ENCODE assay signal across 8 mouse cellular contexts in the genomic region with DNA sequence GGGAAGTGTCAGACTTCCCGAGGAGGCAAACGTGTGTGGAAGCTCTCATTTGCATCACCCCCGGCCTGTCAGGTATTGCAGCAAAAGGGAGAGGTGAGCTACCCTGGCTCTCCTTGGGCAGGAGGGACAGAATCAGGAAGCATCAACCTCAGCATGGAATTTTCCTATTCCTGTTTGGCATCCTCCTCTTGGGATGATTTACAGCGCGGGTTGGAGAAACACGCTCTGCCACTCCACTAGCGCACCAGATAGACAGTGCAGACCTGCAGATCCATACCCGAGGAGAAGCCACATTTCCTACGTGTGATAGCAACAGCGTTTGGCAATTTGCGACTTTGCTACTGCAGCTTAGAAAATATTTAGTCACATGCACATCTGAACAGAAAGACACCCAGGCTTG. TPM values are rescaled to one million over a fixed set of nuclear protein-coding genes. Genes with fewer than 3 reads are reported as not detected.
DNase-seq lines count a peak whose midpoint lies in the region; ATAC-seq and TF ChIP-seq lines count a peak whose summit lies in the region.

No protein-coding gene starts in this region.

- no peaks in the 10 kb centered on the region for H3K9me3 ChIP-seq in heart, postnatal 0 days (replicated peaks; ENCODE audit: control insufficient read depth, low read length)
- H3K9me3 ChIP-seq in limb, embryonic 14.5 days (ENCODE audit: control insufficient read depth, low read length), result no peaks in the 10 kb centered on the region

- ATAC-seq in heart, postnatal 0 days (ENCODE audit: insufficient read depth, low read depth), result no peak
- ATAC-seq in limb, embryonic 14.5 days (ENCODE audit: low FRiP score, low read depth), result no peak

- no peak overlapping the region for H3K9ac ChIP-seq in heart, postnatal 0 days (replicated peaks; ENCODE audit: low read depth, low read length)
- H3K9ac ChIP-seq in limb, embryonic 14.5 days (ENCODE audit: low read depth, low read length, severe bottlenecking), result no peak overlapping the region

- H3K27ac ChIP-seq in heart, postnatal 0 days (ENCODE audit: low read depth), result no peak overlapping the region
- H3K27ac ChIP-seq in limb, embryonic 14.5 days (replicated peaks; ENCODE audit: low read depth, low read length), result no peak overlapping the region

- WGBS in heart, postnatal 0 days, result 9% methylated on average over 11 of the region's 11 CpGs
- 9% methylated on average over 11 of the region's 11 CpGs for WGBS in limb, embryonic 14.5 days

- TF ChIP-seq EP300 in heart, postnatal 0 days (IDR thresholded peaks at IDR 0.05; ENCODE audit: low read depth), result no peak

- peak overlapping the region; percentile 8; the same call in 1 of the 2 replicates for H3K4me3 ChIP-seq in heart, postnatal 0 days (ENCODE audit: low read depth, low read length)
- H3K4me3 ChIP-seq in limb, embryonic 14.5 days (replicated peaks; ENCODE audit: low read length), result peak overlapping the region; percentile 44

- no peaks in the 10 kb centered on the region for H3K36me3 ChIP-seq in heart, postnatal 0 days (replicated peaks; ENCODE audit: control insufficient read depth, insufficient read depth, low read length)
- no peaks in the 10 kb centered on the region for H3K36me3 ChIP-seq in limb, embryonic 14.5 days (ENCODE audit: control insufficient read depth, insufficient read depth, low read length)

- 0 out of 2 replicates have a peak, but pooled peaks cover 9% of the 10 kb centered on the region for H3K4me1 ChIP-seq in heart, postnatal 0 days (ENCODE audit: control insufficient read depth, insufficient read depth)
- no peaks in the 10 kb centered on the region for H3K4me1 ChIP-seq in limb, embryonic 14.5 days (ENCODE audit: control insufficient read depth, insufficient read depth, low read length)

- TF ChIP-seq POLR2A in limb, embryonic 14.5 days (IDR thresholded peaks at IDR 0.05; ENCODE audit: borderline replicate concordance, extremely low read depth, insufficient read depth, insufficient read length), result no peak

- DNase-seq in heart, postnatal 0 days (ENCODE audit: low spot score), result no peak
- DNase-seq in heart, postnatal 25 days (ENCODE audit: low spot score), result no peak
- peak; percentile 56 for DNase-seq in cerebellum, adult 11-12 months
- peak; percentile 39 to 63 for DNase-seq in frontal cortex, postnatal 36 days (ENCODE audit: low spot score in 2 of 2)
- DNase-seq in limb, embryonic 14.5 days (ENCODE audit: low spot score), result no peak
- DNase-seq in urinary bladder, postnatal 14 days (ENCODE audit: low spot score), result no peak
- no peak for DNase-seq in retina, postnatal 1 day
- no peak for DNase-seq in heart, postnatal 4 days

- intact Hi-C loops in heart, postnatal 25 days (cut with DNase I), result loop anchor here (2.0 to 5.0 kb wide), 2 partner anchors 152 to 1011 kb away; a partner anchor contains a TSS

- peaks cover 14% of the 10 kb centered on the region; the same call in 1 of the 2 replicates for H3K27me3 ChIP-seq in heart, postnatal 0 days (ENCODE audit: control insufficient read depth, insufficient read depth, low read length)
- peaks cover 12% of the 10 kb centered on the region; the same call in 1 of the 2 replicates for H3K27me3 ChIP-seq in limb, embryonic 14.5 days (ENCODE audit: control insufficient read depth, insufficient read depth, low read length)

- no peak for TF ChIP-seq CTCF in heart, postnatal 0 days (IDR thresholded peaks at IDR 0.05; ENCODE audit: low read depth)

- peak overlapping the region; percentile 91 for H3K4me2 ChIP-seq in heart, postnatal 0 days (ENCODE audit: low read depth, low read length)
- peak overlapping the region; percentile 71 for H3K4me2 ChIP-seq in limb, embryonic 14.5 days (replicated peaks; ENCODE audit: low read depth, low read length, severe bottlenecking)

RNA-seq across cellular contexts. Expression of a gene that starts 32.2 kb away (rescaled TPM):
- 0.04 TPM in 1 of 2 replicates, not detected in the other for total RNA-seq in heart, postnatal 0 days (2014; rRNA removed; ENCODE audit: low replicate concordance)
- polyA plus RNA-seq in heart, postnatal 0 days (2015; fragmentation: Nextera tagmentation; extraction: Ambion mirVana), result 0.03 and 0.04 TPM in 2 replicates
- not detected for total RNA-seq in heart, postnatal 25 days (2021)
- 1.5 and 1.7 TPM in 2 replicates for polyA plus RNA-seq in limb, embryonic 14.5 days (2012; rRNA removed)
- 1.1 and 2.0 TPM in 2 replicates for polyA plus RNA-seq in limb, embryonic 14.5 days (2014; fragmentation: Nextera tagmentation; extraction: Ambion mirVana)
- total RNA-seq in heart, postnatal 4 days (2021), result under 1 TPM; 0.05 to 0.14 TPM

Comparison
In these comparisons a context has a peak if more than half of its experiments do, and no peak if none do; other contexts are left out.
1. DNase-seq: peak in cerebellum, adult 11-12 months (single experiment) and frontal cortex, postnatal 36 days (2 of 2); none in heart, postnatal 0 days (single experiment), heart, postnatal 25 days (single experiment), limb, embryonic 14.5 days (single experiment), urinary bladder, postnatal 14 days (single experiment), retina, postnatal 1 day (single experiment) and heart, postnatal 4 days (single experiment).